In the genomic region with DNA sequence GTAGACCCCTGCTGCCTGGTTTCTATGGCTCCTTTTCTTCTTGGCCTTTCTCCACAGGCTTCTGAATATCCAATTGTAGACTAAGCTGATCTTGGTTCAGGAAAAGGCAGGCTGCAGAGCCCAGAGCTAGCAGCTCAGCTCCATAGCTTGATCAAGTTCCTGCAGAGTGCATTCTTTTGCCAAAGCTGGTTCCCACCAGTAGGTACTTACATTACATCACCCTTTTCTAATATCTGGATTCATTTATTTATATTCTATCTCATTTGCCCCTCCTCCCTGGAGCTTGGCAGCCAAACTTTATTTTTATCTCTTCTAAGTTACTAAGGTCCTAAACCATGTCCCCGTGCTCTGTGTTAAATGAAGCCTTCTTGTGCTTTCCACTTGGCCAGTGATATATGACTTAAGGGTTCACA, we compare ENCODE assay signal across 9 mouse cellular contexts. TPM values are rescaled to one million over a fixed set of nuclear protein-coding genes. Genes with fewer than 3 reads are reported as not detected.
DNase-seq lines count a peak whose midpoint lies in the region; ATAC-seq and TF ChIP-seq lines count a peak whose summit lies in the region.
"Had no signal": no experiment of that assay in that cellular context is flagged by ENCODE, and none has a peak within 500 bp of the region (broad histone marks: within the 10 kb centered on the region; RNA-seq: fewer than 3 reads in every experiment).

No protein-coding gene starts in this region.

- no peak overlapping the region for H3K4me3 ChIP-seq in kidney, embryonic 14.5 days (ENCODE audit: low read length)
- H3K4me3 ChIP-seq in bone marrow, adult 2 months (replicated peaks; ENCODE audit: control insufficient read depth, low read depth, low read length): peak overlapping the region; percentile 51
- no peak overlapping the region for H3K4me3 ChIP-seq in forebrain, embryonic 15.5 days
- H3K4me3 ChIP-seq in liver, postnatal 0 days (ENCODE audit: low read depth, low read length): no peak overlapping the region
- H3K4me3 ChIP-seq: limb, embryonic 13.5 days had no signal

- WGBS in kidney, embryonic 14.5 days: 14% methylated on average over 1 of the region's 1 CpGs
- 44% methylated on average over 1 of the region's 1 CpGs for WGBS in bone marrow, adult 2 months
- 56% methylated on average over 1 of the region's 1 CpGs for WGBS in forebrain, embryonic 15.5 days
- 35% methylated on average over 1 of the region's 1 CpGs for WGBS in liver, postnatal 0 days (ENCODE audit: insufficient replicate concordance)

- TF ChIP-seq POLR2A in bone marrow, adult 2 months (IDR thresholded peaks at IDR 0.05; ENCODE audit: borderline replicate concordance, control insufficient read depth, low read depth, low read length): no peak

- H3K9ac ChIP-seq in kidney, embryonic 14.5 days (ENCODE audit: low read depth, low read length): no peak overlapping the region
- no peak overlapping the region for H3K9ac ChIP-seq in forebrain, embryonic 15.5 days (replicated peaks)
- peak overlapping the region; percentile 32; the same call in 1 of the 2 replicates for H3K9ac ChIP-seq in liver, postnatal 0 days (replicated peaks)
- H3K9ac ChIP-seq: limb, embryonic 13.5 days had no signal

- H3K27ac ChIP-seq in kidney, embryonic 14.5 days (ENCODE audit: low read depth, low read length): 0 out of 2 replicates have a peak overlapping the region, but pooled peaks have one; percentile 6
- peak overlapping the region; percentile 32; the same call in 1 of the 2 replicates for H3K27ac ChIP-seq in bone marrow, adult 2 months (ENCODE audit: control insufficient read depth, insufficient read depth, low read depth, low read length, poor library complexity)
- H3K27ac ChIP-seq in forebrain, embryonic 15.5 days (replicated peaks): no peak overlapping the region
- peak overlapping the region; percentile 89 for H3K27ac ChIP-seq in liver, postnatal 0 days (ENCODE audit: low read depth)
- H3K27ac ChIP-seq: limb, embryonic 13.5 days had no signal

- H3K4me2 ChIP-seq in kidney, embryonic 14.5 days (replicated peaks; ENCODE audit: low read depth, low read length): no peak overlapping the region
- H3K4me2 ChIP-seq in forebrain, embryonic 15.5 days (replicated peaks): no peak overlapping the region
- H3K4me2 ChIP-seq in liver, postnatal 0 days (ENCODE audit: low read depth, low read length): peak overlapping the region; percentile 59
- H3K4me2 ChIP-seq: limb, embryonic 13.5 days had no signal

- no peak for TF ChIP-seq CTCF in bone marrow, adult 2 months (IDR thresholded peaks at IDR 0.05; ENCODE audit: control insufficient read depth, insufficient read depth, low read length)
- TF ChIP-seq CTCF in liver, postnatal 0 days (IDR thresholded peaks at IDR 0.05; ENCODE audit: low read depth): no peak

- H3K9me3 ChIP-seq in kidney, embryonic 14.5 days (ENCODE audit: control insufficient read depth, low read length): no peaks in the 10 kb centered on the region
- no peaks in the 10 kb centered on the region for H3K9me3 ChIP-seq in forebrain, embryonic 15.5 days
- H3K9me3 ChIP-seq in liver, postnatal 0 days (ENCODE audit: low read length): no peaks in the 10 kb centered on the region
- H3K9me3 ChIP-seq: limb, embryonic 13.5 days had no signal

- ATAC-seq in kidney, embryonic 14.5 days (ENCODE audit: low FRiP score, low TSS enrichment): no peak
- ATAC-seq in forebrain, embryonic 15.5 days (replicated peaks): peak; percentile 39
- ATAC-seq in liver, postnatal 0 days: no peak

- peaks cover 16% of the 10 kb centered on the region for H3K4me1 ChIP-seq in kidney, embryonic 14.5 days (ENCODE audit: control insufficient read depth, insufficient read depth, low read length)
- H3K4me1 ChIP-seq in bone marrow, adult 2 months (ENCODE audit: control insufficient read depth, insufficient read depth, low read length): peaks cover 12% of the 10 kb centered on the region; the same call in 1 of the 2 replicates
- H3K4me1 ChIP-seq in forebrain, embryonic 15.5 days: no peaks in the 10 kb centered on the region
- peaks cover 57% of the 10 kb centered on the region for H3K4me1 ChIP-seq in liver, postnatal 0 days (ENCODE audit: insufficient read depth)

- no peak for DNase-seq in kidney, postnatal 14 days
- no peak for DNase-seq in liver, postnatal 0 days
- DNase-seq in right cerebral cortex, postnatal 4 days: no peak
- DNase-seq in testis, postnatal 14 days (ENCODE audit: low spot score): no peak
- no peak for DNase-seq in urinary bladder, postnatal 36 days (ENCODE audit: low spot score in 2 of 2)

- no peaks in the 10 kb centered on the region for H3K27me3 ChIP-seq in kidney, embryonic 14.5 days (ENCODE audit: control insufficient read depth, insufficient read depth, low read length)
- H3K27me3 ChIP-seq in forebrain, embryonic 15.5 days: no peaks in the 10 kb centered on the region
- H3K27me3 ChIP-seq in liver, postnatal 0 days (ENCODE audit: insufficient read depth, low read length): no peaks in the 10 kb centered on the region
- H3K27me3 ChIP-seq: limb, embryonic 13.5 days had no signal

- H3K36me3 ChIP-seq in kidney, embryonic 14.5 days (ENCODE audit: control insufficient read depth, insufficient read depth, low read length): peaks cover 6% of the 10 kb centered on the region
- no peaks in the 10 kb centered on the region for H3K36me3 ChIP-seq in forebrain, embryonic 15.5 days
- H3K36me3 ChIP-seq in liver, postnatal 0 days (replicated peaks; ENCODE audit: insufficient read depth, low read length): no peaks in the 10 kb centered on the region

- TF ChIP-seq EP300 in liver, postnatal 0 days (IDR thresholded peaks at IDR 0.05; ENCODE audit: low read depth): no peak

RNA-seq across cellular contexts. Expression of a gene that starts 24.9 kb away (rescaled TPM):
- 46.9 and 56.9 TPM in 2 replicates for polyA plus RNA-seq in kidney, embryonic 14.5 days (2014; fragmentation: Nextera tagmentation; extraction: Ambion mirVana)
- 34.9 and 49.0 TPM in 2 replicates for polyA plus RNA-seq in bone marrow, adult 2 months (2011; ENCODE audit: insufficient read depth, insufficient read length, low replicate concordance, missing spikeins)
- polyA plus RNA-seq in forebrain, embryonic 15.5 days (2015; fragmentation: Nextera tagmentation; extraction: Ambion mirVana): 4.3 and 6.8 TPM in 2 replicates
- polyA plus RNA-seq in liver, postnatal 0 days (2015; fragmentation: Nextera tagmentation; extraction: Ambion mirVana): 11.8 and 16.8 TPM in 2 replicates
